In the genomic region with DNA sequence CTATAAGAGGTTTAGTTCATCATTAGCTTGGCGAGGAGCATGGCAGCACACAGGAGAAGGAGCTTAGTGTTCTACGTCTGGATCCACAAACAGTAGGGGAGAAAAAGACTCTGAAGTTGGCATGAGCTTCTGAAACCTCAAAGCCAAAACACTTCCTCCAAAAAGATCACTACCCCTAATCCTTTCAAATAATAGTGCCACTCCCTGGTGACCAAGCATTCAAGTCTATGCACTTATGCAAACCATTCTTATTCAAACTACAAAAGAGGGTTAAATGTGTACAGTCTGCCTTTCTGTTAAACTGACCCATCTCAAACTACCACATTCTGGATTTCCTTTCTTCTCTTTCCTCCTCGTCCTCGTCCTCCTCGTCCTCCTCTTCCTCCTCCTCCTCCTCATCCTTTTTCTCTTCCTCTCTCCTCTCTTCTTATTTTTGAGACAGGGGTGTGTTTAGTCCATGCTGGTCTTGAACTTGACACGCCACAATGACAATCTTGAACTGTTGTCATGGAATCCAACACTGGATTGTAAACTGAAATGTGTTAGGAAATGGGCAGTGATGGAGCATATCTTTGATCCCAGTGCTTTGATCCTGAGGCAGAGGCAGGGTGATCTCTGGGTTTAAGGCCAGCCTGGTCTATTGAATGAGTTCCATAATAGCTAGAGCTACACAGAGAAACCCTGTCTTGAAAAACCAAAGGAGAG, we compare ENCODE assay signal across 25 mouse cellular contexts.
"Had no signal": no experiment of that assay in that cellular context is flagged by ENCODE, and none has a peak within 500 bp of the region (broad histone marks: within the 10 kb centered on the region; RNA-seq: fewer than 3 reads in every experiment).

No protein-coding gene starts in this region.

- H3K9me3 ChIP-seq: heart, embryonic 10.5 days; heart, embryonic 12.5 days; hindbrain, embryonic 13.5 days; hindbrain, embryonic 15.5 days; kidney, embryonic 15.5 days; limb, embryonic 10.5 days; limb, embryonic 12.5 days; liver, embryonic 13.5 days; liver, embryonic 15.5 days had no signal

- H3K27ac ChIP-seq: gastrocnemius, adult 2 months; heart, embryonic 10.5 days; hindbrain, embryonic 13.5 days; hindbrain, embryonic 15.5 days; hindbrain, postnatal 0 days; kidney, embryonic 15.5 days; kidney, postnatal 0 days; left cerebral cortex, adult 2 months; limb, embryonic 10.5 days; limb, embryonic 12.5 days; liver, embryonic 13.5 days; liver, embryonic 15.5 days had no signal

- H3K36me3 ChIP-seq: heart, embryonic 10.5 days; heart, embryonic 12.5 days; hindbrain, embryonic 13.5 days; hindbrain, embryonic 15.5 days; kidney, embryonic 15.5 days; limb, embryonic 10.5 days; limb, embryonic 12.5 days; liver, embryonic 13.5 days; liver, embryonic 15.5 days had no signal

- H3K4me3 ChIP-seq: gastrocnemius, adult 2 months; heart, embryonic 10.5 days; heart, embryonic 12.5 days; hindbrain, embryonic 13.5 days; hindbrain, embryonic 15.5 days; kidney, embryonic 15.5 days; left cerebral cortex, adult 2 months; limb, embryonic 10.5 days; limb, embryonic 12.5 days; liver, embryonic 13.5 days; liver, embryonic 15.5 days had no signal

- DNase-seq: gastrocnemius, adult 2 months; gastrocnemius, postnatal 10 days; gastrocnemius, postnatal 25 days; heart, adult 18-20 months; heart, postnatal 14 days; heart, postnatal 36 days; kidney, adult 11 months; kidney, adult 2 months; kidney, adult 9 months; kidney, postnatal 14 days; kidney, postnatal 36 days; layer of hippocampus, adult 9-11 months; liver; liver, embryonic 13.5 days had no signal

- H3K27me3 ChIP-seq: hindbrain, embryonic 13.5 days; hindbrain, embryonic 15.5 days; kidney, embryonic 15.5 days; limb, embryonic 12.5 days; liver, embryonic 13.5 days; liver, embryonic 15.5 days had no signal

- H3K9ac ChIP-seq: heart, embryonic 12.5 days; hindbrain, embryonic 13.5 days; hindbrain, embryonic 15.5 days; kidney, embryonic 15.5 days; limb, embryonic 12.5 days; liver, embryonic 13.5 days; liver, embryonic 15.5 days had no signal

- H3K4me1 ChIP-seq: heart, embryonic 12.5 days; hindbrain, embryonic 13.5 days; hindbrain, embryonic 15.5 days; kidney, embryonic 15.5 days; limb, embryonic 12.5 days; liver, embryonic 13.5 days; liver, embryonic 15.5 days had no signal
